Mouse (Mus musculus): ENCODE results near the gene Brat1.
"Not testable (repeated sequence)": the region's sequence is repeated elsewhere in the genome, so short reads cannot be mapped to it uniquely, and the experiment has no call there.

The Brat1 gene

DNA sequence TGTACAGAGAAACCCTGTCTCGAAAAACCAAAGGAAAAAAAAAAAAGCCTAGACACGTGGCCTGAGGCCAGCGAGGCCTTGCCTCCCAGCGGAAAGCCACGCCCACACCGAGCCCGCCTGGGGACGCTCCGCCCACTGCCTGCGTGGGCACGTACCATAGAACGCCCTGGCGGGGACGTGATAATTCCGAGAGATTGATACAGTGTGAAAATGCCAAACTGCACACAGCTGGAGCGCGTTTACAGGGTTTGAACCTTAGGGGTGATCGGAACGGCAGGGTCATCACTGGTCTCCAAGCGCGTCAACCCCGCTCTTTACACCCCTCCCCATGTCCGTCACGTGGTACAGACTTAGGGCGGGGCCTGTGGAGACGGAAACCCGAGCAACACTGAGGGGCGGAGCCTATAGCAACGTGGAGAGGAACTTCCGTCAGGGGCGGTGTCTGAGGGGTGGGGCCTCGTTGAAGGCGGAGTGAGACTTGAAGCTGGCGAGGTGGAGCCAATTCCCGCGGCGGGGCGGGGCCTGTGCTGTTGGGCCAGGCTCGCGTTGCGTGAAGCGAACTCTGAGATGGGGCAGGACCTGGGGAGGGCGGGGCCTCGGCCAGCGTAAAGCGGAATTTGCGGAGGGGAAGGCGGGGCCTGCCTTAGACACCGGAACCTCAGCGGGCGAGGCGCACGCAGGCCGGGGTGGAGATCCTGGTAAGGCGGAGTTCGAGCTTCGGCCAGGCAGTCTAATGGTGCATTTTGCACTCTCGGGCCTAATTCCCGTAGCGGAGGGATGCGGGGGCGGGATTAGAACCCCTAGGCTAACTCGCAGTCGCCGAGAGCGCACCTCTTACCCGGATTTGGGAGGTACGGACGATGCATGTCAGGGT, at the start of gene Brat1:
Gene Brat1 (plus strand): TSS at position 634 of the 874 bp plus-strand sequence.
- peak; percentile 100 for DNase-seq

DNA sequence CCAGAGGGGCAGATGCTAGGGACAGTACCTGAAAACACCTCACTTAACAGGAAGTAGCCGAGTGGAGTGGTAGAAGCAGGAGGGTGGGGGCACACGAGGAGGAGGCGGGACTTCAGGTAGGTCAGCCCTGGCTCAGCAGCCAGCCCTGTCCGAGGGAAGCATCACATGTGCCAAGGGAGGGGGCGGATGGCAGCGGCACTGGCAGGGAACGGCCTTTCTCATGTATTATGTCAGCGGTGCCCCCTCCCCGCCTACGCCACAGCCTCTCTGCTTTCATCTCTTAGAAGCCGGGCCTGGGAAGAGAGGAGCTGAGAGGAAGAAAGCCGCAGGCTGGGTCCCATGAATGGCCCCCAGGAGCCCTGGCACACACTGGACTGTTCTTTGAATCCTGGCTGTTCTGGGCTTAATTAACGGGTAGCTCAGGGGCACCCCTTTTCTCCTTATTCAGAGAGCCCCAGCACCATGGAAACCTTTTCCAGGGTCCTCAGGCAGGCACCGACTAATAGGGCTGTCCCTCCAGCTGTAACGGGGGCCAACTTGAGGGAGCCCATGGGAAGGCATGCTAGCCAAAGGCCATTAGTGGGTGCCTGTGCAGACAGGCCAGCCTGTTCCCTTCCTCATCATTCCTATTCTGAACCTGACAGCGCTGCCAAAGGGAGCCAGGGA, 45.1 kb upstream of the Brat1 start:
- DNase-seq: no peak

DNA sequence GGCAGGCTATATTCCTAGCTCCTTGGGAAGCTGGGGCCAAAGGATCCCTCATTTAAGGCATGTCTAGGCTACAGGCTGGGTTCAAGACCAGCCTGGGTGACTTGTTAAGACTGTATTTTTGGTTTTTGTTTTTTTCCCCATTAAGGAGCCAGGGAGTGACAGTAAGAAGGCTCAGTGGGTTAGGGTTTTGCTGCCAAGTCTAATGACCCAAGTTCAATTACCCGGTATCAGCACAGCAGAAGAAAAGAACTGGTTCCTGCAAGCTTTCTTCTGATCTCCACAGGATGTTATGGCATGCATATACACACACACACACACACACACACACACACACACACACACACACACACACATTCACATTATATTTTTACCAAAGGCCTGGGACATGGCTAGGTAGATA, 44.4 kb upstream of the Brat1 start:
- no peak for DNase-seq

DNA sequence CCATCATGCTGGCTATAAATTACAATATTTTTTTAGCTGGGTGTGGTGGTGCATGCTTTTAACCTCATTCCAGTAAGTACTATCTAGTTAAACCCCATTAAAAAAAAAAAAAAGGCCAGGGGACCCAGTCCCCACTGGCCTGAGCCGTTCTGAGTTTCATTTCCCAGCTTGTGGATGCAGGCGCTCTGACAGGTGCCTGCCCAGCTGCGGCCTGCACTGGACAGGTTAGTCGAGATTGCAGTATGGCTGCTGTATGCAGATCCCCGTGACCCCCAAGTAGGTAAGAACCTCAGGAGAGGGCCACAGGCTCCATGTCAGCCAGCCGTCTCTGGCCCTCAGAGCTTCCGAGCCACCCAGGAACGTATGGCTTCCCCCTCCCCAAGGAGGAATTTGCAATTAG, 43.4 kb upstream of the Brat1 start:
- DNase-seq: no peak

DNA sequence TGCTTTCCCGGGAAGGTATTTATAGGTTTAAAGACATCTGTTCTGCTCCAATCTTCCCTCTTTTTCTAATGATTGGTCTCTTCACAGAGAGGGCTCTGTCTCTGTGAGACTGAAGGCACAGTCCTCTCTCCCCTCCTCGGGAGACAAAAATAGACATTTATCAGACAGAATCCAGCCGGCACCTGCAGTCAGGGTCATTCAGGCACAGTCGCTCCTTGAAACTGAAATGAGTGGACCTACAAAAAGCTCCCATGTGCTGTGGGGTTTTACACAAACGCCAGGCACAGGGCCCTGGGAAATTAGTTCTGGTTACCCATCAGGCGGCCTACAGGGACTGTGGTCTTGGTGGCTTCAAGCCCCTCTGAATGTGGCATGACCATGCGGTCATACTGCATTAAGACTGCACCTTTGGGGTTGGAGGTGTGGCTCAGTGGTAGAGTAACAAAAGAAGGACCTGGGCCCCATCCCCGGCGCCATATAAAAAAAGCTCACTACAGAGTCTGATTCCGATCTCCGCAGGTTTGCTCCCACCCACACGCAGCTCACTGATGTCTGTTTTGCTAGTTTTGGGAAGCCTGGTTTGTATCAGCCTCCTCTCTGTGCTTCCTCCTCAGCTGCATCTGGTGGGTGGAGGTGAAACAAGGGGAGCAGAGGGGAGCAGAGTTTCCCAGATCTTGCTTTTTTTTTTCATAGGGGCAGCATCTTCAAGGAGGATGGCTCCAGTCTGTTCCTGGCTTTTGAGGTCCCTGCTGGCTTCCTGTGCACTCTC, 42.8 kb upstream of the Brat1 start:
- no peak for DNase-seq

DNA sequence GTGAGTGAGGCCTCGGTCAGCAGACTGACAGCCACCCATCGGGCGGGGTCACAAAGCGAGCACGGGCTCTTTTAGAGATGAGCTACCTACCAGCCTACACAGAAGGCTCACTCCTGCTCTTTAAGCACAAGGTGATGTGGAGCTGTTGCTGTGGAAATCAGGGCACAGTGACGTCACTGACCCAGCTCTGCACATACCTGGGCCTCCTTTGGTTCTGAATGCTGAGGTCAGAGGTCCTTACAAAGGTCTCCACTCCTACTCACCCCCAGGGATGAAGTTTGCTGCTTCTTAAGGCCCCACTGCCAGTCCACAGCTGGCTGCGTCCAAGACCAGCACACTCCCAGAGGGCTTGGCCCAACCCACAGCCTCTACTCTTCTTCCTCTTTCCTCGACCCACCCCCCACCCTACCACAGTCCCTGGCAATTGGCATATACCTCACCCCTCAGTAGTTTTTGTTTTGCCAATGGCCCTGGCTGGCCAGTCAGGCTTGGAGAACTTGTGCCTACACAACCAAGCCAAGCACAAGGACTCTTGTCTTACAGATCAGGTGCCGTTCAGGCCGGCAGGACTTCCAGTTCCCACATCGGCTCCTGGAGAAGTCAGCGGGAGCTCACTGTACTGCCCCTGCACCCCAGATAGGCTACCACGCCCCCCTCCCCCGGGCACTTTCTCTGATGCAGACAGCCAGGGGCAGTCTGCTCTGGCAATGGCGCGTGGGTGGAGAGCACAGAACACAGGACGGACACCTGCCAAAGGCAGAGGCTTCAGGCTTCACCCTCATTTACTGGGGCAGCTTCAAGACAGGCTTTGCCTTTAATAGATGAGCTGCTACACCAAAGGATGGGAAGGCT, 41.8 kb upstream of the Brat1 start:
- DNase-seq: peak; percentile 60 to 61

DNA sequence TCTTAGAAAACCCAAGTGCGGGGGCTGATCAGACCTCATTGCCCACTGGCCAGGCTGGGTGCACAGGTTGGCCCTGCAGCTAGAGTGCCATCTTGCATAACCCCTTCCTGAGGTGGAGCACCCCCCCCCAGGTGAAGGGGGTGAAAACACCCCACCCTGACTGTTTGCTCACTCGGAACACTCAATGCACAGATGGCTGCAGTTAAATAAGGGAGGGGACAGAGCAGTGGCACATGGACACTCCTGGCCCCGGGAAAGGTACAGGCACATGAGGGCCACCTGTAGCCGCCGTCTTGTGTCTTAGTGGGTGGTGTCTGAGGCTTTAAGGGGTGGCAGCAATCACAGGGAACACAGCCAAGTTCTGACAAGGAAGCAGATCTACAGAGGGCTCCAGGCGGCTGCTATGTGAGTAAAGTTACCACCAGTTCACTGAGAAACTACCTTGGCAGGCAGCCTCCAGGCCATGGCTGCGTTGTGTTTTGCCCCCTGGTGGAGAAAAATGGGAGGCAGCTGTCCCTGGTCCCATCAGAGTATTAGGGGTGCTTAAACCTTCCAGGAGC, 41.1 kb upstream of the Brat1 start:
- peak; percentile 85 to 88 for DNase-seq

DNA sequence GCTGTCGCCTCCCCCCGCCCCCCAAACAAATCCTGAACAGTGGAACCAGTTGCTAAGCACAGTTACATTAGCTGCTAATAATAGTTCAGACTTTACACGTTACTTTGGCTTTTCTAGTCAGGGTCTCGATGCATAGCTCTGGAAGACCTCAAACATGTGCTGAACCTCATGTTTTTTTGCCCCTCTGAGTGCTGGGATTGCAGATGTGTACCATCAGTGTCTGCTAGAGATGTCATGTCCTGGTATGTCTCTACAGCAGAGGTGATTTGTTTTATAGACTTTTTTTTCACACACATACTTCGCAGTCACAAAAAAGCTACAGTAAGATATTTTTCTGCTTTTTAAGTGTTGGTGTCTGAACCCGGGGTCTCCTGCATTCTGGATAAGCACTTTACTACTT, 32.7 kb upstream of the Brat1 start:
- DNase-seq: no peak

DNA sequence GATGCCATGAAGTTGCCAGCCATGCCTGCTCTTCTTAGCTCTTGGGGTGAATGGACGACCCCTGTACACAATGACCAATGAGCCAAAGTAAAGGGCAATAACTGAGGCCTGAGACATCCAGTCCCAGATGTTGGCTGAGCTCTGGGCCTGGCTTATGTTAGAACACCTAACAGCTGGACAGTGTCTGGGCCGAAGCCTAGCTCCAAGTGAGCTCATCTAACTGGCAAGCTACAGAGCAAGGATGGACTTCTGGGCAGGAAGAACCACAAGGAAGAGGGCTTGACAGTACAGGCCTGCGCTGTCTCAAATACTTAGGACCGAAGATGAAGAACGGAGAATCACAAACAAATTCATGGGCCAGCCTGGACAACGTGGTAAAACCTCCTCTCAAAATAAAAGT, 32.2 kb upstream of the Brat1 start:
- DNase-seq: not testable (repeated sequence)

DNA sequence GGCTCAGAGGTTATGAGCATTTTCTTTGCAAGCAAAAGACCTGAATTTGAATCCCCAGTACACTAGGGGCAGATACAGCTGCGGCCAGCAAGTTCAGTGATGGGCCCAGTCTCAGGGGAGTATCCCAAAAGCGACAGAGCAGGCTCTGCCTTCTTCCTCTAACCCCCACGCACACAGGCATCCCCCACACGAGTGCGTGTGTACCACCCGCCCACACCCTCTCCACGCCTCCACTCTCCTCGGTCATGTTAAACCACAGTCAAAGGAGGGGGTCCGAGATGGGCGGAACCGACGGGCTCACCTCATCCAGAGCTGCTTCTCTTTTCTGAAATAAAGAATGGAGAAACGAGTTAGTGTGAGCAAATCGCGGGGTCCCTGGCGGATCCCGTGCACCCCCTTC, 30.8 kb upstream of the Brat1 start:
- peak; percentile 41 to 59 for DNase-seq

DNA sequence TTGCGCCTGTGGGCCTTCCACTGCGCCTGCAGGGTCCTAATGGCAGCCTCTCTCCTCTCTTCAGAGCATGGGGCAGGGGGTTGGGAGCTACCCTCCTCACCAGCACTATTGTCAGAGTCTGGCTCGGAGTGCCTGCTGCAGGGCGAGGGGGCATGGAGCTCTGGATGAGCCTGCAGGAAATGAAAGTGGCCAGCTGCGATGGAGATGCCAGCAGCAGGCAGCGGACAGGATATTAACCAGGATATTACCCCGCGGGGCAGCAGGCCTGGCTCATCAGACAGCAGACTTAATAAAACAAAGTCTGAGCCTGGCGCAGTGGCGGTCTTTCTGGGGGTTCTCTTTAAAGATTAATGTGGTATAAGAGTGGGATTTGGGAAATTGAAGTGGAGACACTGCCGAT, 29.7 kb upstream of the Brat1 start:
- no peak for DNase-seq

DNA sequence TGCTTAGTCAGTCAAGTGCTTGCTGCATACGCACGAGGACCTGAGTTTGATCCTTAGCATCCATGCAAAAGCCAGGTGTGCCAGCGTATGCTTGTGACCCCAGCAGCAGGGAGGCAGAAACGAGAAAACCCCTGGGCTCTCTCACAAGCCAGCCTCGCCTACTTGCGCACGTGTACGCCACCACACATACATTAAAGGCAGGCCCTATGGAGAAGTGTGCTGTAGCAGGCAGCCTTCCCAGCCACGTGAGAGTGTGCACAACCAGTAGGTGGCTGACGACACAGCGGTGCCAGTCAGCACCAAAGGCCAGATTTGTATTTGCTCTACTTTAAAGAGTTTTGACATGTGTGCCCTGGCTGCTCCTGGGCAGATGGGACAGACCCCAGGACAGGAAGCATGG, 29.2 kb upstream of the Brat1 start:
- no peak for DNase-seq

DNA sequence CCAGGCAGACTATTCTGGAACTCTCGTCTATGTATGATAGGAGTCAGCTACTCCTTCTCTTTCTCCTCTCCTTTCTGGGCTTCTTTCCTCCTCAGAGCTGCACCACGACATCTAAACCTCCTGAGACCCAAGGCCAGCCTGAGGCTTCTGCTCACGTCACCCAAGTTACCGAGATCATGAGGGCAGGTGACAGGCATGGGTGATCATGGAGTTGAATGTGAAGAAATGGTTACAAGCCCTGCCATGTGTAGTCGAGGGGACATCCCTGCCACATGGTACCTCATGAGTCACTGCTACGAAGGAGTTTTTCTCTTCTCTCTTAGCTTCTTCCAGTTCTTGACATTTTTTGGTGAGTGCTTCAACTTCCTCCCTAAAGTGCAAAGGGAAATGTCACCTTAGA, 27.7 kb upstream of the Brat1 start:
- DNase-seq: peak; percentile 41 to 57

DNA sequence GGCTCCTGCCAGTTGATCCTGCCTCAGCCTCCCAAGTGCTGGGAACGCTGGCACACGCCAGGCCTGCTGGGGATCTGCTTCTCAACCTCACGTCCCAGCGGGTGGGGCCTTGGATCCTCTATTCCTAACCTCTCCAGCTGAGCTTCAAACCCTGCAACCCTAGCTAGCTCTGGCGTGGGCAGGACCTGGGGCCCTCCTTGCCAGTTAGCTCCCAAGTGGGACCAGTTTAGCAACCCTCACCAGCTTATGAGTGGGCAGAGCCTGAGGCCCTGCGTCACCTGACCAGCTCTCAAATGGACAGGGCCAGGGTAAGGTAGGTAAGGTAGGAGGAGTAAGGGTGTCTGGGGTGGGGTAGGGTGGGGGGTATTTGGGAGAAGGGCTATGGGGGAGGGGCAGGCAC, 24.8 kb upstream of the Brat1 start:
- no peak for DNase-seq

DNA sequence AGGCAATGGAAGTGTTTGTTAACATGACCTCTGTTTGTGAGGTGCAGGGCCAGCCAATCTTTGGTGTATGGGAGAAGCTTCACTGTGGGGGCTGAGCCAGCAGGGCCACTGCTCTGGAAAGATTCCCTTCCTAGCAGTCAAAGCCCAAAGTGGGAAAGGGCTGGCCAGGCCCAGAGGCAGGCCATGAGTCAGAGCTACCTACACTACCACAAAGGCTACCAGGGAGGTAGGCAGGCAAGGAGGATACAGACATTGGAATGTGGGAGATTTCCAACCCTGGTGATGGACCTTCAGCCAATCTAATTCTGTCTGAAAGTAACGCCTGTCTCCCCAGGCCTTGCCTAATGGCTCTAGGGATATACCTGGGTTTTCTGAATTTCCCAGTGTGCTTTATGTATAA, 23.9 kb upstream of the Brat1 start:
- DNase-seq: no peak

DNA sequence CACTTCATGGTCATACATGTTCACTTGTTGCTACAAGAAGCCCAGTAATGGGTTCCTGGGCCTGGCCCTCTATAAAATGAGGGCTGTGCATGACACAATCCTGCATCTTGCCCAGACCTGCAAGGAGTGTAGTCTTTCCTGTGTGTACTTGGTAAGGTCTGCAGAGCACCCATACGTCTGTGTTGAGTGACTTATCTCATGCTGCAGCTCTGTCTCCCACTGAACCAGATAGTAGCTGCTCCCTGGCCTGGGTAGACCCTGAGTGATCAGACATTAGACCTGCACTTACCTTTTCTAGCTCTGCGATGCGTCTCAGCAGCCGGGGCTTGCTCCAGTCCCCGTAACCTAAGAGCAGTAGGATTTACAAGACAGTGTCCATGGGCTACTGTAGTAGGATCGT, 22.7 kb upstream of the Brat1 start:
- DNase-seq: no peak

DNA sequence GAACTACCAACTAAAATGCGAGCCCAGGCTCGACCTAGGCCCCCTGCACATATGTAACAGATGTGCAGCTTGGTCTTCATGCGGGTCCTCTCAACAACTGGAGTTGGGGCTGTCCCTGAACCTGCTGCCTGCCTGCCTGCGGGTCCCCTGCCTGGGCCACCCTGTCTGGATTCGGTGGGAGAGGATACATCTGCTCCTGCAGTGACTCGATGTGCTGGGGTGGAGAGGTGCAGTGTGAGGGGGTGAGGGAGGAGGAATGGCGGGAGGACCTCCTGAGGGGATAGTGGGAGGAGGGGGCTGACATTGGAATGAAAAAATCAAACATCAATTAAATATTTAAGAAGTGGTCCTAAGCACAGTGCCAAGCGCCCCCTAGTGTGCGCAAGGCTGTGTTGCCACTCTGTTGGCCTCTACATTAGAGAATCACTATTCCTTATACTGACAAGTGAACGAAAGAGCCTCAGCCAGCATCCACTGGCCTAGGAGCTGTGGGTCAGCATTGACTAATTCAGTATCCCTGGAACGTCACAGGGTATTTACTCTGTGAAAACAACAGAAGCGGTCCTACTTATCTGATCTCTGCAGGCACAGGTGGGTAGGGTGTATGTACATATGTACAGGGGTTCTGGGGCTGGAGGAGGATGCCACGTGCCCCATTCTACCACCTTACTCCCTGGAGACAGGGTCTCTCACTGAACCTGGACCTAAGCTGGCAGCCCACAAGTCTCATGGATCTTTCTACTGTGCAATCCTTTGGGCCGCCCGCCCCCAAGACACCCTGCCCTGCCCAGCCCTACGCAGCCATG, 20.3 kb upstream of the Brat1 start:
- peak; percentile 72 to 74 for DNase-seq

DNA sequence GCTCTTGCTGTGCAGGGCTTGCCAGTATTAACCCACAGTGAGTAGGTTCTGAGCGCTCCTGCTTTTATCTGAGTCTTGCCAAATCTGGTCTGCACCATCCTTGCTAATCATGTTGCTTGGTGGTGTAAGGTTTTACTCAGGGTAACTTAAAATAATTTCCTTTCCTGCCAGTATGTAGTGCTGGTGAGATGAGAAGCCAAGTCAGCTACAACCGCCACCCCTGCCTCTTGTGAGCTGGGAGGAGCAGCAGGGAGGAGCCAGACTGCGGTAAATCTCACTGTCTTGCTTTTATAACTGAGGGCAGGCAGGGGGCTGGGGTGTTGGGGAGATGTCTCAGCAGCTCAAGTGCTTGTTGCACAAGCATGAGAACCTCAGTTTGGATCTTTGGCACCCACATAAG, 16.4 kb upstream of the Brat1 start:
- DNase-seq: no peak

DNA sequence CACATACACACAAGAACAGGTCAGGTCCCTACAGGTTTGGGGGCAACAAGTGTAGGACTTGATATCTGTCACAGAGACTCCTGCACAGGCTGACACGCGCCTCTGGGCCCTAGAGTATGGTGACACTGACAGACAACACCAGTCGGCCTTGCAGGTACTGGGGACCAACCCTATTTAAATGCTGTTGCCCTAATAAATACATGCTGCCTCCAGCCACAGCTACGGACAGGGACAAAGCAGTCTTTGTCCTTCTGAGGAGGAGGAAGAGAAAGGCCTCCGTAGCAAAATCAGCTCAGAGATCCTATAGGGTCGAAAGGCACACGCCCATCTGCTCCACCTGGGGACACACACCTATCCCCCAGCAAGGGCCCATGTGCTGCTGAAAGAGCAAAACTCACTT, 8.8 kb upstream of the Brat1 start:
- DNase-seq: no peak

DNA sequence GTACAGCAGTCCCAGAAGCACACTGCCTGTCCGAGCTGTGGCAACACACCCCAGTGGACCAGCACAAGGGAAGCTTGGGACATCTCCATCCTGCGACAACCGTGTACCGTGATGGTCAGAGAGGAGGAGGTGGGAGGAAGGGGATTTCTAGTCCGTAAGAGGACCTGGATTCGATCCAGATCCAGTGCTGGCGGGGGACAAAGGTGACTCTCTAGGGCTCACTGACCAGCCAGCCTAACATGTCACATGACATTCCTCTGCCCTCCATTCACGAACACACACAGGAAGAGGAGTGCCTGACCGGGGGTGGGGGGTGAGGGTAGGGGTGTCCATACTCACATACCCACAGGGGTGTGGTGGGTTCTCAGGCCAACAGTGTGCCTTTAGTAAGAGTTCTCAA, 5.0 kb upstream of the Brat1 start:
- DNase-seq: no peak

DNA sequence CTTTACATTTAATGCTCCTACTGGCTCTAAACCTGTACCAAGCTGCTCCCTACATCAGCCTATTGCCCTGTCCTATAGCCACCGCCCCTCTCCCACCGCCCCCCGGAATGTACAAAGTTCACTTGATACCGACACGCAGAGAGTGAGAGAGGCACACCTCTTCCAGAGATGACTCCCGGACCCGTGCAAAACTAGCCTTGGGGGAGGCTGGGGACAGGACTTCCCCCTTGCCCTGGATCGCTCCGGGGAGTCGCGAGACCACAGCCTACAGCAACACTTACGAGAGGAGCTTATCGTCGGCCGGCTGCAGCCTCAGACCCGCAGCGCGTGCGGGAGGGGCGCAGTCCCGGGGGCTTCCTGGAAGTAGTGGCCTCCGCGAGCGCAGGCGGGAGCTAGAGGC, 3.1 kb upstream of the Brat1 start:
- no peak for DNase-seq

DNA sequence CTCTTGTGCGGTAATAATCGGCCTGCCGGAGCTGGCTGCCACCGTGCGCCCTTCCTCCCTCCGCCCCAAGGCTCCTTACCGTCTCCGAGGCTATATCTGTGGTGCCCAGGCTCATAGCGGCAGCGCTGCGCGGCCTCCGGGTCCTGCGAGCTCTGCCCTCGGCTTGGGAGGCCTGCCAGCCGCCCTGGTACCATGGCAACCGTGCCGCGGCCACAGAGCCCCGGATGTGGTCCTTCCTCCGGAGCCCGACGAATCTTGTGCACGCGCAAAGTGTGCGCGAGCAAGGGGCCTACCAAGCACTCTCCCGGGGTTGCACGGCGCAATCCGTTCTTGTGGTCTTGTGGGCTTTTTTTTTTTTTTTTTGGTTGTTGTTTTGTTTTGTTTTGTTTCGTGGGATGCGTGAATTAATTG, 2.7 kb upstream of the Brat1 start, which contains the start of gene Iqce:
Gene Iqce (minus strand): TSS at position 276 of the 411 bp plus-strand sequence.
- DNase-seq: peak; percentile 93 to 94
